8 mouse cellular contexts compared by ENCODE assay signal in genomic region chr16:31948345-31948774, GRCm38 (mm10). TPM values are rescaled to one million over a fixed set of nuclear protein-coding genes. Genes with fewer than 3 reads are reported as not detected.
DNase-seq lines count a peak whose midpoint lies in the region; ATAC-seq and TF ChIP-seq lines count a peak whose summit lies in the region.

Gene 0610012G03Rik (minus strand): TSS chr16:31948494.
Gene Ncbp2 (plus strand): TSS chr16:31948513.

- ATAC-seq in activated CD4-positive, CD25-positive, alpha-beta regulatory T cell, adult 4 months: peak; percentile 73
- peak; percentile 91 for ATAC-seq in megakaryocyte progenitor cell, adult 5-6 weeks (replicated peaks; ENCODE audit: poor library complexity)

- H3K4me3 ChIP-seq in cortical plate, adult 2 months (ENCODE audit: insufficient read depth, low read length): peak within 1 kb of the TSS; percentile 99

- peak; percentile 72 for TF ChIP-seq POLR2A in cortical plate, adult 2 months (IDR thresholded peaks at IDR 0.05; ENCODE audit: extremely low read depth, insufficient read depth, low read length)

- H3K4me1 ChIP-seq in cortical plate, adult 2 months (ENCODE audit: control insufficient read depth, insufficient read depth, low read length): peaks cover 4% of the 10 kb centered on the region; the same call in 1 of the 2 replicates

- peak within 1 kb of the TSS; percentile 94 for H3K27ac ChIP-seq in cortical plate, adult 2 months (ENCODE audit: insufficient read depth, low read length)

- TF ChIP-seq CTCF in cortical plate, adult 2 months (IDR thresholded peaks at IDR 0.05; ENCODE audit: extremely low read depth, insufficient read depth, low read length): no peak

- DNase-seq in gastrocnemius, postnatal 10 days: peak; percentile 98
- DNase-seq in induced T-regulatory cell, adult 2 months (ENCODE audit: low read depth): peak; percentile 96
- peak; percentile 84 to 95 for DNase-seq in left cerebral cortex, adult 9 months (ENCODE audit: low spot score in 2 of 2)
- peak; percentile 99 for DNase-seq in right cerebral cortex, postnatal 14 days
- DNase-seq in urinary bladder, postnatal 36 days (ENCODE audit: low spot score in 2 of 2): peak; percentile 93 to 96

RNA-seq across cellular contexts. Expression of gene 0610012G03Rik, which starts in this region (rescaled TPM):
- polyA plus RNA-seq in activated CD4-positive, CD25-positive, alpha-beta regulatory T cell, adult 4 months (2017; shearing (Covaris generic)): 1 to 10 TPM; 5.5 to 7.3 TPM
- 73.3 and 76.0 TPM in 2 replicates for polyA plus RNA-seq in cortical plate, adult 2 months (2012; rRNA removed)
- 10 to 100 TPM; 41.2 to 47.7 TPM for total RNA-seq in gastrocnemius, postnatal 10 days (2021)
- total RNA-seq in megakaryocyte progenitor cell, adult 5-6 weeks (2015): 22.7 and 28.3 TPM in 2 replicates
- 10.3 and 14.1 TPM in 2 replicates for total RNA-seq in megakaryocyte progenitor cell, adult 5-6 weeks (2017)

RNA-seq across cellular contexts. Expression of gene Ncbp2, which starts in this region (rescaled TPM):
- polyA plus RNA-seq in activated CD4-positive, CD25-positive, alpha-beta regulatory T cell, adult 4 months (2017; shearing (Covaris generic)): 10 to 100 TPM; 32.3 to 38.7 TPM
- 75.7 and 95.2 TPM in 2 replicates for polyA plus RNA-seq in cortical plate, adult 2 months (2012; rRNA removed)
- total RNA-seq in gastrocnemius, postnatal 10 days (2021): 10 to 100 TPM; 18.7 to 23.6 TPM
- total RNA-seq in megakaryocyte progenitor cell, adult 5-6 weeks (2015): 39.7 and 43.1 TPM in 2 replicates
- 48.3 and 51.4 TPM in 2 replicates for total RNA-seq in megakaryocyte progenitor cell, adult 5-6 weeks (2017)

Comparison
In these comparisons a context has a peak if more than half of its experiments do, and no peak if none do; other contexts are left out.
1. Peak in every context shown above with its lines: DNase-seq, ATAC-seq, H3K4me3 ChIP-seq and H3K27ac ChIP-seq.